7 mouse cellular contexts compared by ENCODE assay signal in the genomic region with DNA sequence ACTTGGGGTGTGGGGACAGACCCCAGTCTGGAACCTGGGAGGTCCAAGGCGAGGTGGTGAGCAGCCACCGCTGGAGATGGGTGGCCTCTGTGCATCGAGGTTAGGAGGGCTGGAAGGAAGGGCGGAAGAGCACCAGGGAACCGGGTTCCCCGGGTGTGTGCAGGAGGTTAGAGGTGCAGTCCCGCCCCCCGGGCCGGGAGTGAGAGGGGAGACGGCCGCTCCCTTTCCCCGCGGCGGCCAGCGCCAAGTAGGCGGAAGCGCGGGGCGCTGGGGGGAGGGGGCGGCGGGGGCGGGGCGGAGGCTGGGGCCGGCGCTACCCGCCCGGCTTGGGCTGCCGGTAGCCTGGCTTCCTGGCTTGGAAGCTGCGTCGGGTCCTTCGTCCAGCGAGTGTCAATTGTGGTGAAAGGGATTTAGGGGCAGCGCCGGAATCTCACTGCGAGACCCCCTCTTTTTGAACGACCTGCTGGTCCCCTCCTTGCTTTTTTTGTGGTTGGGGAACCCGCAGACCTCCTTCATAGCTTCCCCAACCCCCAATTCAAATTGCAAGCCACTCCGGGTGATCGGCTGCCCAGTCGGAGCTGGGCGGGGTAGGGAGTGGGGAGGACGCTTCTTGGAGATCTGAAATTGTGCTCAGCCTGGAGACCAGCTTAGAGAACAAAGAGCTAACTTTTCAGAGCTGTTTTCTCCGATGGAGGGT. TPM values are rescaled to one million over a fixed set of nuclear protein-coding genes. Genes with fewer than 3 reads are reported as not detected.
DNase-seq lines count a peak whose midpoint lies in the region; ATAC-seq and TF ChIP-seq lines count a peak whose summit lies in the region.

No protein-coding gene starts in this region.

- H3K4me1 ChIP-seq in ES-E14 (ENCODE audit: control insufficient read depth in 2 of 2, insufficient read depth in 2 of 2, low read length in 2 of 2, poor library complexity in 1 of 2): peaks cover 12 to 15% of the 10 kb centered on the region in 2 experiments; a peak in 3 of 4 replicates

- H3K36me3 ChIP-seq in ES-E14 (ENCODE audit: control insufficient read depth, insufficient read depth, low read length, poor library complexity, severe bottlenecking): no peaks in the 10 kb centered on the region; the same call in 1 of the 2 replicates

- H3K9me3 ChIP-seq in ES-E14 (ENCODE audit: control insufficient read depth, insufficient read depth, low read depth, low read length): no peaks in the 10 kb centered on the region

- intact Hi-C loops in heart, postnatal 10 days (cut with DNase I): loop anchor here (2.0 to 5.0 kb wide), 4 partner anchors 21 to 187 kb away; a partner anchor contains a TSS

- H3K4me3 ChIP-seq in ES-E14 (ENCODE audit: insufficient read depth in 1 of 2, low read depth in 1 of 2, low read length in 2 of 2, poor library complexity in 1 of 2, severe bottlenecking in 1 of 2): peak overlapping the region; percentile 93 to 96

- peak overlapping the region; percentile 86 for H3K27ac ChIP-seq in ES-E14 (ENCODE audit: insufficient read depth, low read depth, low read length, poor library complexity, severe bottlenecking)

- no peak for DNase-seq in ES-E14 (ENCODE audit: low read depth, low spot score)
- peak; percentile 87 for DNase-seq in adrenal gland, postnatal 10 days
- peak; percentile 80 to 82 for DNase-seq in heart, postnatal 10 days
- peak; percentile 84 to 91 for DNase-seq in kidney, postnatal 36 days
- peak; percentile 34 to 72 for DNase-seq in spleen, postnatal 10 days (ENCODE audit: low spot score in 2 of 2)

- in situ Hi-C loops in ES-E14 (cut with MboI; ENCODE audit: low sequenced_read_pairs in 2 of 2, unreplicated experiment in 2 of 2): no loop called here

- ATAC-seq in erythroblast, adult 5-6 weeks (replicated peaks; ENCODE audit: low FRiP score, poor library complexity, severe bottlenecking): peak; percentile 48
- peak; percentile 64 for ATAC-seq in megakaryocyte progenitor cell, adult 5-6 weeks (replicated peaks; ENCODE audit: poor library complexity)

- H3K9ac ChIP-seq in ES-E14 (ENCODE audit: insufficient read depth, low read depth, low read length, poor library complexity, severe bottlenecking): peak overlapping the region; percentile 84

TF ChIP-seq in ES-E14, 5 proteins besides CTCF, POLR2A, EP300 and RAD21:
- no peak for TF ChIP-seq MAFK (IDR thresholded peaks at IDR 0.05; ENCODE audit: insufficient read depth, low read depth, low read length)
- TF ChIP-seq HCFC1 (IDR thresholded peaks at IDR 0.05; ENCODE audit: borderline replicate concordance, insufficient read depth, low read length): no peak
- TF ChIP-seq ZC3H11A (IDR thresholded peaks at IDR 0.05; ENCODE audit: borderline replicate concordance, low read depth, low read length): no peak
- no peak for TF ChIP-seq ZNF384 (IDR thresholded peaks at IDR 0.05; ENCODE audit: low read depth, low read length)
- no peak for TF ChIP-seq CHD2 (IDR thresholded peaks at IDR 0.05; ENCODE audit: low read depth, low read length)

RNA-seq across cellular contexts. Expression of a gene that starts 1.3 kb away (rescaled TPM):
- total RNA-seq in ES-E14 (2012; rRNA removed): 108 and 147 TPM in 2 replicates
- 100 to 1,000 TPM; 107 to 122 TPM for total RNA-seq in adrenal gland, postnatal 10 days (2021)
- total RNA-seq in erythroblast, adult 5-6 weeks (2015; ENCODE audit: low replicate concordance): 31.8 and 54.8 TPM in 2 replicates
- total RNA-seq in erythroblast, adult 5-6 weeks (2017; ENCODE audit: low replicate concordance): 28.4 and 129 TPM in 2 replicates
- total RNA-seq in heart, postnatal 10 days (2021): 10 to 100 TPM; 74.9 to 76.4 TPM
- total RNA-seq in megakaryocyte progenitor cell, adult 5-6 weeks (2015): 40.1 and 47.2 TPM in 2 replicates
- 139 and 201 TPM in 2 replicates for total RNA-seq in megakaryocyte progenitor cell, adult 5-6 weeks (2017)

RNA-seq across cellular contexts. Expression of a gene that starts 17.9 kb away (rescaled TPM):
- 1,213 and 1,430 TPM in 2 replicates for total RNA-seq in ES-E14 (2012; rRNA removed)
- total RNA-seq in adrenal gland, postnatal 10 days (2021): 100 to 1,000 TPM; 958 to 975 TPM
- 241 and 306 TPM in 2 replicates for total RNA-seq in erythroblast, adult 5-6 weeks (2015; ENCODE audit: low replicate concordance)
- total RNA-seq in erythroblast, adult 5-6 weeks (2017; ENCODE audit: low replicate concordance): 280 and 382 TPM in 2 replicates
- total RNA-seq in heart, postnatal 10 days (2021): 100 to 1,000 TPM; 677 to 703 TPM
- total RNA-seq in megakaryocyte progenitor cell, adult 5-6 weeks (2015): 1,765 and 1,897 TPM in 2 replicates
- total RNA-seq in megakaryocyte progenitor cell, adult 5-6 weeks (2017): 1,416 and 1,747 TPM in 2 replicates

RNA-seq across cellular contexts. Expression of a gene that starts 24.4 kb away (rescaled TPM):
- 2.3 TPM in 2 replicates for total RNA-seq in ES-E14 (2012; rRNA removed)
- under 1 TPM in 1 of 2 experiments, not detected in 1; 0.51 TPM for total RNA-seq in adrenal gland, postnatal 10 days (2021)
- not detected in 2 replicates for total RNA-seq in erythroblast, adult 5-6 weeks (2015; ENCODE audit: low replicate concordance)
- not detected in 2 replicates for total RNA-seq in erythroblast, adult 5-6 weeks (2017; ENCODE audit: low replicate concordance)
- total RNA-seq in heart, postnatal 10 days (2021): not detected
- 0.64 TPM in 1 of 2 replicates, not detected in the other for total RNA-seq in megakaryocyte progenitor cell, adult 5-6 weeks (2015)
- total RNA-seq in megakaryocyte progenitor cell, adult 5-6 weeks (2017): 0.30 TPM in 1 of 2 replicates, not detected in the other

RNA-seq across cellular contexts. Expression of a gene that starts 33.8 kb away (rescaled TPM):
- 14.0 and 18.5 TPM in 2 replicates for total RNA-seq in ES-E14 (2012; rRNA removed)
- total RNA-seq in adrenal gland, postnatal 10 days (2021): 10 to 100 TPM; 19.9 to 20.0 TPM
- total RNA-seq in erythroblast, adult 5-6 weeks (2015; ENCODE audit: low replicate concordance): 7.1 and 15.4 TPM in 2 replicates
- 8.9 and 12.3 TPM in 2 replicates for total RNA-seq in erythroblast, adult 5-6 weeks (2017; ENCODE audit: low replicate concordance)
- total RNA-seq in heart, postnatal 10 days (2021): 10 to 100 TPM; 10.8 to 11.8 TPM
- total RNA-seq in megakaryocyte progenitor cell, adult 5-6 weeks (2015): 8.8 and 9.3 TPM in 2 replicates
- total RNA-seq in megakaryocyte progenitor cell, adult 5-6 weeks (2017): 16.7 and 19.2 TPM in 2 replicates

RNA-seq across cellular contexts. Expression of a gene that starts 40.4 kb away (rescaled TPM):
- 3.0 and 4.1 TPM in 2 replicates for total RNA-seq in ES-E14 (2012; rRNA removed)
- total RNA-seq in adrenal gland, postnatal 10 days (2021): 1 to 10 TPM; 2.0 to 3.1 TPM
- 2.1 TPM in 1 of 2 replicates, not detected in the other for total RNA-seq in erythroblast, adult 5-6 weeks (2015; ENCODE audit: low replicate concordance)
- total RNA-seq in erythroblast, adult 5-6 weeks (2017; ENCODE audit: low replicate concordance): not detected in 2 replicates
- total RNA-seq in heart, postnatal 10 days (2021): 1 to 10 TPM in 1 of 2 experiments, under 1 TPM in 1; 0.84 to 1.0 TPM
- total RNA-seq in megakaryocyte progenitor cell, adult 5-6 weeks (2015): 2.1 and 3.8 TPM in 2 replicates
- total RNA-seq in megakaryocyte progenitor cell, adult 5-6 weeks (2017): 0.17 TPM in 2 replicates
